Mouse (Mus musculus) liver, postnatal 0 days (tissue): ENCODE measurements at regions not wholly inside any gene's neighbourhood (a gene's known extent, or its start where the extent isn't known, plus 50 kb on each side); places are given as distances from the start of the nearest gene placed in this dataset.

ENCODE experiments used
- CTCF ChIP-seq: sonication (generic); IDR thresholded peaks from 2 replicates; pipeline ENCODE4 v1.5.1; 2016; ENCODE audit warnings: antibody characterized with exemption, low read depth
- EP300 ChIP-seq: IDR thresholded peaks from 2 replicates; pipeline ENCODE4 v1.6.1; 2016; ENCODE audit warnings: antibody characterized with exemption, low read depth, mild to moderate bottlenecking

GRCm38 (mm10) chr4:131298011-131298674 is 354.0 kb downstream of the Matn1 start:
- TF ChIP-seq CTCF (no peak), EP300 (no peak)
